Mouse (Mus musculus): ENCODE measurements around the gene Glra1. TPM values are rescaled to one million over a fixed set of nuclear protein-coding genes. Genes with fewer than 3 reads are reported as not detected.

Glra1 gene
- polyA plus RNA-seq, 1 experiment from 2014 or later = not detected

GRCm38 (mm10) chr11:55533378-55533777 is 74.6 kb downstream of the Glra1 start:
- Histone ChIP-seq H3K9me3 (ENCODE audit: low read length) (no peaks in the 10 kb centered on the region), H3K27me3 (ENCODE audit: insufficient read depth, low read length) (no peaks in the 10 kb centered on the region), H3K27ac (ENCODE audit: low read depth) (no peak overlapping the region), H3K4me3 (ENCODE audit: low read depth, low read length) (no peak overlapping the region), H3K9ac (replicated peaks) (no peak overlapping the region), H3K36me3 (replicated peaks; ENCODE audit: insufficient read depth, low read length) (no peaks in the 10 kb centered on the region), H3K4me2 (ENCODE audit: low read depth, low read length) (no peak overlapping the region), H3K4me1 (ENCODE audit: insufficient read depth) (no peaks in the 10 kb centered on the region)
- 61% methylated on average over 5 of the region's 5 CpGs for WGBS (ENCODE audit: insufficient replicate concordance)
- DNase-seq = no peak
- TF ChIP-seq CTCF (IDR thresholded peaks at IDR 0.05; ENCODE audit: low read depth) = no peak
- no peak for TF ChIP-seq EP300 (IDR thresholded peaks at IDR 0.05; ENCODE audit: low read depth)
- ATAC-seq = no peak

- no peak for DNase-seq
- Histone ChIP-seq H3K36me3 (replicated peaks; ENCODE audit: insufficient read depth, low read length) (no peaks in the 10 kb centered on the region), H3K9me3 (ENCODE audit: low read length) (no peaks in the 10 kb centered on the region), H3K9ac (replicated peaks) (no peak overlapping the region), H3K4me2 (ENCODE audit: low read depth, low read length) (no peak overlapping the region), H3K4me3 (ENCODE audit: low read depth, low read length) (no peak overlapping the region), H3K27me3 (ENCODE audit: insufficient read depth, low read length) (no peaks in the 10 kb centered on the region), H3K27ac (ENCODE audit: low read depth) (no peak overlapping the region), H3K4me1 (ENCODE audit: insufficient read depth) (no peaks in the 10 kb centered on the region)
- WGBS (ENCODE audit: insufficient replicate concordance) = 31% methylated on average over 7 of the region's 7 CpGs
- TF ChIP-seq CTCF (IDR thresholded peaks at IDR 0.05; ENCODE audit: low read depth) (no peak), EP300 (IDR thresholded peaks at IDR 0.05; ENCODE audit: low read depth) (no peak)
- ATAC-seq = peak; percentile 38
Measured at GRCm38 (mm10) chr11:55530741-55531140, 77.3 kb downstream of the Glra1 start.

DNA sequence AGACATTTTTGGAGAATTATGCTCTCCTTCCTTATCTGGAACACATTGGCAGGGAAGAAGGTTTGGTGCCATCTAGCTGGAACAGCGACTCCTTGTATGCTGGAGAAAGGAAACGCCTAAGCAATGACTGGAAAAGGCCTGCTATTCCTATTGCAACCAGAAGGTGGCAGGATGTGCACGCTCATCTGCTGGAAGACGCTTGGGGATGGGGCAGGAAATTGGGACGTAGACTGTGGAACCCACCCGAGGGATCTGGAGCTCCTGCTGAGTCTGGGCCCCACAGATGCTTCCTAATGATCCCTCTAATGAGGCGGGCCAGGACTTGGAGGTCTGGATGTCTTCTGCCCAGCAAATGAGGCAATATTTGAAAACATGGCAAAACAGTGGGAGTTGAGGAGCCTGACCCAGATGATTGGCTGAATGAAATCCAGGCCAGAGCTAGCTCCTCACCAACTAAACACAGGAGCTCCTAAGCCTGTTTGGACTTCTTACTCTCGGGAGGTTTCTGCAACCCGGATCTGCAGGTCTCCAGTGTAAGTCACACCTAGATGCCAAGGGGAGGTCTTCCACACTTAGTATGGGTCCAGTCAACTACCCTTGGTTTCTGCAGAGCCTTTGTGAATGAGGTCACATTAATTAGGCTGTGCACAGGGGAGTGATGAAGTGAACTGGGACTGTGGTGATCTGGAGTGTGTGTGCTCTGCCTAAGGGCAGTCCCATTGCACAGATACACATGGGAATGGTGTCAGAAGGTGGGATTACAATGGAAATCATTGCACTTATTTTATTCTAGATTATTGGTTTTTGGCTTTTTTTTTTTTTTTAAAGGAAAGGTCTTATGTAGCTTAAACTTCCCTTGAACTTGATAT is 89.0 kb downstream of the Glra1 start:
- DNase-seq (peak; percentile 57), ATAC-seq (peak; percentile 78)
- WGBS (ENCODE audit: insufficient replicate concordance) = 5% methylated on average over 9 of the region's 9 CpGs
- Histone ChIP-seq H3K4me2 (ENCODE audit: low read depth, low read length) (no peak overlapping the region), H3K36me3 (replicated peaks; ENCODE audit: insufficient read depth, low read length) (no peaks in the 10 kb centered on the region), H3K4me3 (ENCODE audit: low read depth, low read length) (no peak overlapping the region), H3K9ac (replicated peaks) (no peak overlapping the region), H3K27ac (ENCODE audit: low read depth) (no peak overlapping the region), H3K4me1 (ENCODE audit: insufficient read depth) (no peaks in the 10 kb centered on the region), H3K27me3 (ENCODE audit: insufficient read depth, low read length) (no peaks in the 10 kb centered on the region), H3K9me3 (ENCODE audit: low read length) (no peaks in the 10 kb centered on the region)
- peak; percentile 93 for TF ChIP-seq CTCF (IDR thresholded peaks at IDR 0.05; ENCODE audit: low read depth)
- TF ChIP-seq EP300 (IDR thresholded peaks at IDR 0.05; ENCODE audit: low read depth) = peak; percentile 10; the same call in 1 of the 2 replicates

- H3K4me3 ChIP-seq (ENCODE audit: low read depth, low read length) = no peak overlapping the region
- no peak for TF ChIP-seq EP300 (IDR thresholded peaks at IDR 0.05; ENCODE audit: low read depth)
- no peak for TF ChIP-seq CTCF (IDR thresholded peaks at IDR 0.05; ENCODE audit: low read depth)
- H3K27ac ChIP-seq (ENCODE audit: low read depth) = no peak overlapping the region
- 43% methylated on average over 5 of the region's 5 CpGs for WGBS (ENCODE audit: insufficient replicate concordance)
- H3K9me3 ChIP-seq (ENCODE audit: low read length) = no peaks in the 10 kb centered on the region
- no peak overlapping the region for H3K9ac ChIP-seq (replicated peaks)
- ATAC-seq (no peak), DNase-seq (no peak)
- H3K4me1 ChIP-seq (ENCODE audit: insufficient read depth) = no peaks in the 10 kb centered on the region
- no peaks in the 10 kb centered on the region for H3K27me3 ChIP-seq (ENCODE audit: insufficient read depth, low read length)
- H3K4me2 ChIP-seq (ENCODE audit: low read depth, low read length) = no peak overlapping the region
- H3K36me3 ChIP-seq (replicated peaks; ENCODE audit: insufficient read depth, low read length) = no peaks in the 10 kb centered on the region
Measured at GRCm38 (mm10) chr11:55517666-55518065, 90.3 kb downstream of the Glra1 start.

DNA sequence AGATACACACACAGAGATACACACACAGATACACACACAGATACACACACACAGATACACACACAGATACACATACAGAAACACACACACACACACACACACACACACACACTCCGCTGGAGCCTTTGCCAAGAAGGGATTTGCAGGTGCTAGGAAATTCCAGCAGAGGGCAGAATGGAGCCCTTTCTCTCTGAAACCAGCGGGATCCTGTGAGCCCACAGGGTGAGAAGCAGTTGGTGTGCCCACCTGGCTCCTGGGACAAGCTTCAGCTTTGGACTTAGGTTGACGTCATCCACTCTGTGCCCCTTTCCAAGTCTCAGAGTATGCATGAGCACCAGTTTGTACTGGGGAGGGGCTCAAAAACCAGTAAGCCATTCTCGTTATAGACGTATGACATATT is 96.6 kb downstream of the Glra1 start:
- Histone ChIP-seq H3K36me3 (replicated peaks; ENCODE audit: insufficient read depth, low read length) (no peaks in the 10 kb centered on the region), H3K9ac (replicated peaks) (no peak overlapping the region), H3K27ac (ENCODE audit: low read depth) (no peak overlapping the region), H3K4me3 (ENCODE audit: low read depth, low read length) (no peak overlapping the region), H3K4me1 (ENCODE audit: insufficient read depth) (no peaks in the 10 kb centered on the region), H3K4me2 (ENCODE audit: low read depth, low read length) (no peak overlapping the region), H3K9me3 (ENCODE audit: low read length) (no peaks in the 10 kb centered on the region), H3K27me3 (ENCODE audit: insufficient read depth, low read length) (no peaks in the 10 kb centered on the region)
- DNase-seq (no peak), ATAC-seq (no peak)
- 55% methylated on average over 5 of the region's 5 CpGs for WGBS (ENCODE audit: insufficient replicate concordance)
- no peak for TF ChIP-seq EP300 (IDR thresholded peaks at IDR 0.05; ENCODE audit: low read depth)
- TF ChIP-seq CTCF (IDR thresholded peaks at IDR 0.05; ENCODE audit: low read depth) = peak; percentile 49

- 69% methylated on average over 3 of the region's 3 CpGs for WGBS (ENCODE audit: insufficient replicate concordance)
- no peak overlapping the region for H3K4me2 ChIP-seq (ENCODE audit: low read depth, low read length)
- no peaks in the 10 kb centered on the region for H3K27me3 ChIP-seq (ENCODE audit: insufficient read depth, low read length)
- ATAC-seq (no peak), DNase-seq (no peak)
- no peaks in the 10 kb centered on the region for H3K9me3 ChIP-seq (ENCODE audit: low read length)
- TF ChIP-seq EP300 (IDR thresholded peaks at IDR 0.05; ENCODE audit: low read depth) (no peak), CTCF (IDR thresholded peaks at IDR 0.05; ENCODE audit: low read depth) (no peak)
- no peak overlapping the region for H3K4me3 ChIP-seq (ENCODE audit: low read depth, low read length)
- no peaks in the 10 kb centered on the region for H3K4me1 ChIP-seq (ENCODE audit: insufficient read depth)
- 0 out of 2 replicates have a peak, but pooled peaks cover 4% of the 10 kb centered on the region for H3K36me3 ChIP-seq (replicated peaks; ENCODE audit: insufficient read depth, low read length)
- H3K9ac ChIP-seq (replicated peaks) = no peak overlapping the region
- H3K27ac ChIP-seq (ENCODE audit: low read depth) = no peak overlapping the region
Measured at GRCm38 (mm10) chr11:55505485-55505884, 102.5 kb downstream of the Glra1 start.
